Mouse (Mus musculus): ENCODE measurements at regions not wholly inside any gene's neighbourhood (a gene's known extent, or its start where the extent isn't known, plus 50 kb on each side); places are given as distances from the start of the nearest gene placed in this dataset.

DNA sequence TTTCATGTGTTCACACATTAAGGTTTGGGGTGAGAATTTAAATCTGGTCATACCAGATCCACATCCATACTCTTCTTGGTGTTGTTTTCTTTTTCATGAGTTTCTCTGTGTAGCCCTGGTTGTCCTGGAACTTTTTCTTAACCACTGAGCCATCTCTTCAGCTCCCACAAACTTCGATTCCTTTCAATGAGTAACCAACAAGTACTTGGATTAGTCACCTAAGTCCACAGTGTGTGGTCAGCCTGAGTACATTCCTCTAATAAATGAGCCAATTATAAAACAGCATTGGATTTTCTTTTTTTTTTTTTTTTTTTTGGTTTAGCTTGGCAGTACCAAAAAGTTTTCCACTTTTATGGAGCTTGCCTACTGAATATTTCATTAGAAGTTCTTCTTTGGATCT lies 245.3 kb upstream of the Slc24a2 start:
- TF ChIP-seq MAX (IDR thresholded peaks at IDR 0.05; ENCODE audit: low read length) (no peak), NRF1 (IDR thresholded peaks at IDR 0.05; ENCODE audit: low read depth, low read length) (no peak), EP300 (IDR thresholded peaks at IDR 0.05; ENCODE audit: low read length) (no peak), MAZ (IDR thresholded peaks at IDR 0.05; ENCODE audit: low read depth, low read length) (no peak), ELF1 (IDR thresholded peaks at IDR 0.05; ENCODE audit: low read depth, low read length) (no peak)
- H3K9me3 ChIP-seq (replicated peaks; ENCODE audit: low read length): no peaks in the 10 kb centered on the region
- 0 out of 4 replicates have a peak, but pooled peaks cover 0 to 2% of the 10 kb centered on the region in 2 experiments for H3K4me1 ChIP-seq (ENCODE audit: control insufficient read depth in 1 of 2, insufficient read depth in 2 of 2)
- no peak overlapping the region for H3K27ac ChIP-seq (ENCODE audit: insufficient read depth, low read depth)
- H3K27me3 ChIP-seq (replicated peaks): no peaks in the 10 kb centered on the region
- in situ Hi-C loops (cut with MboI; ENCODE audit: low pct_ligation_motif_present, low pct_unique_long_range_greater_than_20kb, low sequenced_read_pairs) (no loop called here), dilution Hi-C loops (cut with MboI; ENCODE audit: extremely low pct_ligation_motif_present, extremely low pct_unique_long_range_greater_than_20kb, low sequenced_read_pairs) (no loop called here)
- no peaks in the 10 kb centered on the region for H3K36me3 ChIP-seq (replicated peaks in 1 of 2; ENCODE audit: control insufficient read depth in 1 of 2, insufficient read depth in 1 of 2, low read length in 1 of 2)
- H3K4me3 ChIP-seq (replicated peaks in 1 of 3; ENCODE audit: low read depth in 2 of 3, low read length in 2 of 3, poor library complexity in 1 of 3): no peak overlapping the region
- H3K9ac ChIP-seq (ENCODE audit: insufficient read depth, low read depth): no peak overlapping the region
- H3K79me2 ChIP-seq (replicated peaks; ENCODE audit: control insufficient read depth, extremely low read depth, insufficient read depth, poor library complexity, severe bottlenecking): no peaks in the 10 kb centered on the region
- H3K4me2 ChIP-seq (ENCODE audit: insufficient read depth, low read depth, poor library complexity, severe bottlenecking): no peak overlapping the region
- no peak for DNase-seq (ENCODE audit: extremely low read depth)

DNA sequence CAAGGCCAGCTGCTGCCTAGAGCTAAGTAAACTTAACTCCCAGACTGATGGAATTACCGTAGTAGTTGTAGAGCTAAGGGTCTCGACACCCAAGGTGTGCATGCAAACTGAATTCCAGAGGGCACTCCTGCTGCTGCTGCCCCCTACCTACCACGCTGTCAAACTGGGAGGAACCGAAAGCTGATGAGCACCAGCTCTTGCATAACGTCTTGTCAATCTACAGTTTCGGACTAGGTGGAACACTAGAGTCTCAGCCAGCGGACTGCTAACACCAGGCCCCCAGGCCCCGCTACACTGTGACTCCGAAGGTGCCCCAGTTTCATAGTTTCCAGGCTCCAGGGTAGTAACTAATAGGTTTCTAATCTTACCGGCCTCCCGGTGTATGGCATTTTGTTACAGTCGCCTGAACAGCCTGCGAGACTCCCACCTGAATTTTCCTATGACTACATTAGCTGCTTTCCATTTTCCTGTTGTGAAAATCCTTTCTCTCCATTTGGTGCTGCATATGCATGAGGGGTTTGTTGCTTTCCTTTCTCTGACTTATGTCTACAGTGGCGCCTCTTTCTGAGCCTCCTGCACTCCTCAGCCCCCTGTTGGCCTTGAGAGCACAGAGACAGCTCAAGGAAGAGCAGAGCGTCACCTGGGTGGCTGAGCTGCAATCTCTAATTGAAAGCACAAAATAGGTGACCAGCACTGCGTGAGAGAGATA lies 243.2 kb upstream of the Slc24a2 start:
- H3K4me1 ChIP-seq (ENCODE audit: control insufficient read depth in 1 of 2, insufficient read depth in 2 of 2): 0 out of 4 replicates have a peak, but pooled peaks cover 0 to 2% of the 10 kb centered on the region in 2 experiments
- in situ Hi-C loops (cut with MboI; ENCODE audit: low pct_ligation_motif_present, low pct_unique_long_range_greater_than_20kb, low sequenced_read_pairs) (no loop called here), dilution Hi-C loops (cut with MboI; ENCODE audit: extremely low pct_ligation_motif_present, extremely low pct_unique_long_range_greater_than_20kb, low sequenced_read_pairs) (no loop called here)
- no peaks in the 10 kb centered on the region for H3K36me3 ChIP-seq (replicated peaks in 1 of 2; ENCODE audit: control insufficient read depth in 1 of 2, insufficient read depth in 1 of 2, low read length in 1 of 2)
- H3K4me2 ChIP-seq (ENCODE audit: insufficient read depth, low read depth, poor library complexity, severe bottlenecking): peak overlapping the region; percentile 27; the same call in 1 of the 2 replicates
- no peaks in the 10 kb centered on the region for H3K27me3 ChIP-seq (replicated peaks)
- H3K27ac ChIP-seq (ENCODE audit: insufficient read depth, low read depth): no peak overlapping the region
- H3K4me3 ChIP-seq (replicated peaks in 1 of 3; ENCODE audit: low read depth in 2 of 3, low read length in 2 of 3, poor library complexity in 1 of 3): no peak overlapping the region
- no peaks in the 10 kb centered on the region for H3K9me3 ChIP-seq (replicated peaks; ENCODE audit: low read length)
- no peaks in the 10 kb centered on the region for H3K79me2 ChIP-seq (replicated peaks; ENCODE audit: control insufficient read depth, extremely low read depth, insufficient read depth, poor library complexity, severe bottlenecking)
- TF ChIP-seq MAFK (IDR thresholded peaks at IDR 0.05; ENCODE audit: insufficient replicate concordance, low read length): no peak
- no peak for TF ChIP-seq ZNF384 (IDR thresholded peaks at IDR 0.05; ENCODE audit: low read depth, low read length)
- TF ChIP-seq NELFE (IDR thresholded peaks at IDR 0.05; ENCODE audit: low read depth, low read length): no peak
- TF ChIP-seq TCF12 (IDR thresholded peaks at IDR 0.05; ENCODE audit: low read depth, low read length): 0 out of 2 replicates have a peak, but pooled peaks have one; percentile 26
- peak; percentile 80 for TF ChIP-seq IRF4 (IDR thresholded peaks at IDR 0.05; ENCODE audit: low read depth, low read length)
- TF ChIP-seq USF2 (conservative IDR thresholded peaks at IDR 0.05; ENCODE audit: low read depth, low read length): no peak
- TF ChIP-seq EP300 (IDR thresholded peaks at IDR 0.05; ENCODE audit: low read length): 0 out of 2 replicates have a peak, but pooled peaks have one; percentile 10
- peak in 1 of 2 experiments; percentile 48; a peak in 2 of 4 replicates for TF ChIP-seq CTCF (conservative IDR thresholded peaks at IDR 0.05 in 1 of 2, IDR thresholded peaks at IDR 0.05 in 1 of 2; ENCODE audit: low read depth in 2 of 2, low read length in 2 of 2)
- no peak for TF ChIP-seq UBTF (IDR thresholded peaks at IDR 0.05; ENCODE audit: low read depth, low read length)
- TF ChIP-seq E2F4 (IDR thresholded peaks at IDR 0.05; ENCODE audit: insufficient replicate concordance, low read depth, low read length): no peak
- DNase-seq (ENCODE audit: extremely low read depth): no peak
- H3K9ac ChIP-seq (ENCODE audit: insufficient read depth, low read depth): no peak overlapping the region
